Mouse (Mus musculus): ENCODE measurements at regions not wholly inside any gene's neighbourhood (a gene's known extent, or its start where the extent isn't known, plus 50 kb on each side); places are given as distances from the start of the nearest gene placed in this dataset.
"Not testable (repeated sequence)": the region's sequence is repeated elsewhere in the genome, so short reads cannot be mapped to it uniquely, and the experiment has no call there.

DNA sequence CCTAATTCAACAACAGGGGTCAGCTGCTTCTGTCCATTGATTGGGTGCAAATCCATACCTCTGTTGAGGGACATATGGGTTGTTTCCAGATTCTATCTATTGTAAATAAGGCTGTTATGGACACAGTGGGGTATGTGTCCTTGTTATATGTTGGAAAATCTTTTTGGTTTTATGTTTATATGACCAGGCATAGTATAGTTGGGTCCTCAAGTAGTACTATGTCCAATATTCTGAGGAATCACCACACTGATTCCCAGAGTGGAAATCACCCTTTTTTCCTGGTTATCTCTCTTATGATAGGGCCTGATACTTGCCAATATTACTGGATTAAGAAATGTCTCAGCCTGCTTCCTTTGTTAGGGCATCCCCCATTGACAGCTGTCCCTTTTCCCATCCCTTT, 1471.0 kb downstream of the Kcnt2 start:
- no peaks in the 10 kb centered on the region for H3K36me3 ChIP-seq (ENCODE audit: control insufficient read depth, insufficient read depth, low read length, poor library complexity, severe bottlenecking)
- no peak for DNase-seq (ENCODE audit: low read depth, low spot score)
- no peaks in the 10 kb centered on the region for H3K27me3 ChIP-seq (ENCODE audit: control insufficient read depth, insufficient read depth, low read length, poor library complexity, severe bottlenecking)

DNA sequence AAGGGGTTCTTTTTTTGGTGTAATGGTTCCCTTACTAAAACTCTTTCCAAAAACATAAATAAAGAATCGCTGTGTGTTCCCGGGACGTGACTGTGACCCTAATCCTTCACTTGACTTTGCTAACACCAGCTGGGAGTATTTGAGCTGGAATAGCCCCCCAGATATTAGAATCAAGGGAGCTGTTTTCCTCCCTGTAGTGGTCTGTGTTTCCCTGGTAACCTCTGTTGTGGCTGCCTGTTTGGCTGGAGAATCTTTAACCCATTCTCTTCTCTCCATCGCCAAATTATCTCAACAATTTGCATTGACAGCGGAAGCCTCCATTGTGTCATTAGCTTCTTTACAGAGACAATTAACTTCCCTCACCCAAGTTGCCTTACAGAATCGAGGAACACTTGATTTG, 1471.6 kb downstream of the Kcnt2 start:
- Histone ChIP-seq H3K27me3 (ENCODE audit: control insufficient read depth, insufficient read depth, low read length, poor library complexity, severe bottlenecking) (no peaks in the 10 kb centered on the region), H3K36me3 (ENCODE audit: control insufficient read depth, insufficient read depth, low read length, poor library complexity, severe bottlenecking) (no peaks in the 10 kb centered on the region)
- DNase-seq (ENCODE audit: low read depth, low spot score), result no peak

DNA sequence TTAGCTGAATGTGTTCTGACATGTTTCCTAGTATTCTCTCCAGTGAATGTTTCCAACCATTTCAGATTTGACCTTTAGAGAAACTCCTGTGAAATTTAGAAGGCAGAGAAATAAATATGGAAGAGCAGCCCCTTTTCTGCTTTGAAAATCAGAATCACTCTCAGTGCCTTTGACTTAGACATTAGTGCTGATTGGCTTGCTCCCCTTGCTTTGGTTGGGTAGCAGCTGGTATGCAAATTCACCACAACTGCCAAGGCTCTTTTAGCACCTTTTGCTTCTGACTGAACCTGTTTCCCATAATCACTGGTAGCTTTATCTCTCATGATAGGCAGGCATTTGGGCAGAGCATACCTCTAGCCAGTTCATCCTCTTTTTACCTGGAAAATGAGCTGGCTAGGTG, 1495.3 kb downstream of the Kcnt2 start:
- Histone ChIP-seq H3K27me3 (ENCODE audit: control insufficient read depth, insufficient read depth, low read length, poor library complexity, severe bottlenecking) (no peaks in the 10 kb centered on the region), H3K36me3 (ENCODE audit: control insufficient read depth, insufficient read depth, low read length, poor library complexity, severe bottlenecking) (no peaks in the 10 kb centered on the region)
- no peak for DNase-seq (ENCODE audit: low read depth, low spot score)

DNA sequence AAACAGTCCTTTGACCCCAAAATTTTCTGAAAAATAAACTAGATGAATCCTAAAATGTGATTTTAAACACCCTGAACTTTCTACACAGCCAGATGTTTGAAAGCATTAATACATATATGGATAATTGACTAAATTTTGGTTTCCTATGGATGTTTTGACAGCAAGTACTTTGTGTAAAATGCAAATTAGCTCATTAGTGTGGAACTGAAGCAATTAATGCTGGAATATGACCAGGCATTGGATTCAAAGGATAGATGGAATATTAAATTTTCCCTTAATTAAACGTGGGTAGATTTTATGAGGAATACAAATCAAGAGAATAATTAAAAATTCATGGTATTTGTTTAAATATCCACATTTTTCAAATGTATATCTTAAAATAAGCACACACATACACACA, 1530.1 kb downstream of the Kcnt2 start:
- DNase-seq (ENCODE audit: low read depth, low spot score), result no peak

DNA sequence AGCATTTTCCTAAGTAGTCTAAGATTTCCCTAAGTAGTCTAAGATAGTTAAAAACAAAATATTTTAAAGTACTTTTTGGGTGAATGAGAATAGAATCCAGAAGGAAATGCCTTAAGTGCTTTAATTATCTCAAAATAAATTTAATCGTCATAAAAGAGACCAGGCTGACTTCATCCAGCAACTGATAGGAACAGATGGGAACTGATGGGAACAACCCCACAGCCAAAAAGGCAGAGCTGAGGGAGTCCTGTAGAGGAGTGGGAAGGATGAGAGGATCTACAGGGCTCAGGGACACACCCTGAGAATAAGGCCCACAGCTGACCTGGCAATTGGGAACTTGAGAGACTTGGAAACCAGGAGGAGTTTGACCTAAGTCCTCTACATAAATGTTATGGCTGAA, 1537.4 kb downstream of the Kcnt2 start:
- no peaks in the 10 kb centered on the region for H3K27me3 ChIP-seq (ENCODE audit: control insufficient read depth, insufficient read depth, low read length, poor library complexity, severe bottlenecking)
- no peak for DNase-seq (ENCODE audit: low read depth, low spot score)
- no peaks in the 10 kb centered on the region for H3K36me3 ChIP-seq (ENCODE audit: control insufficient read depth, insufficient read depth, low read length, poor library complexity, severe bottlenecking)

More for the DNA sequence above, 1530.1 kb downstream of the Kcnt2 start:
- H3K36me3 ChIP-seq (ENCODE audit: control insufficient read depth, insufficient read depth, low read length, poor library complexity, severe bottlenecking), result no peaks in the 10 kb centered on the region
- H3K27me3 ChIP-seq (ENCODE audit: control insufficient read depth, insufficient read depth, low read length, poor library complexity, severe bottlenecking), result no peaks in the 10 kb centered on the region

DNA sequence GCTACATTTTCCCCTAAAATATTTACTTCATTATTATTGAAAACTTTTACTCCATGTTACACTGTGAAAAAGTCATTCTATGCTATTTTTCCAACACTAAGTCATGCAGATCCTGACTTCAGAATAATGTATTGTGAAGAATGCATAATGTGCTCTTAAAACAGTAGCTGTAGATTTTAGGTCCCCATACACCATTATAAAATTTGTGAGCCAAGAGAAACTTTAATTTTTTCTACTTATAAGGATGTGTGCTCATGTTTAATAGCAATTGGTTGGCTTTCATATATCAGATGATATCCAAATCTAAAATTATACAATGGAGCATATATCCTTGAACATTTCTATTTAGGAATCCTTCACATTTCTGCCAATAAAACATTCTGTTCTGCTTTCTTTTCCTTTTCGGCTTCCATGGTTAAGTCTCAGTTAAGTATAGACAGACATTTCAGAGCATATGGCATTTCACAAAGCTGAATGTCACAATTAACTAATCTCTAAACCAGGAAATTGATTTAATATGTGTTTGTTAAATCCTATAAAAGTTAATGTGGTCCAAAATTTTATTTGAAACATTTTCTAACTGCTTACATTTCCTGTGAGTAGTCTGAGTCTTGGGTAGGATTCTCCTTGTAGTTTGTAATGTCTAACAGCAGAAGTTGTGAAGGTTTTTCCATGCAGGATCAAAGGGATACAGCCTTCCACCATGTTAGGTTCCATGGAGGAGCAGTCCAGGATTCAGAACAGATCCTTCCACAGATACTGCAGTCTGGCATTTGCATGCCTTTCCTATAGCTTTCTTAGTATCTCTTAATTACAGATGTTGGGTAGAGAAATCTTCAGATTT, 1567.6 kb downstream of the Kcnt2 start:
- Histone ChIP-seq H3K27me3 (ENCODE audit: control insufficient read depth, insufficient read depth, low read length, poor library complexity, severe bottlenecking) (no peaks in the 10 kb centered on the region), H3K36me3 (ENCODE audit: control insufficient read depth, insufficient read depth, low read length, poor library complexity, severe bottlenecking) (no peaks in the 10 kb centered on the region)
- no peak for DNase-seq (ENCODE audit: low read depth, low spot score)

DNA sequence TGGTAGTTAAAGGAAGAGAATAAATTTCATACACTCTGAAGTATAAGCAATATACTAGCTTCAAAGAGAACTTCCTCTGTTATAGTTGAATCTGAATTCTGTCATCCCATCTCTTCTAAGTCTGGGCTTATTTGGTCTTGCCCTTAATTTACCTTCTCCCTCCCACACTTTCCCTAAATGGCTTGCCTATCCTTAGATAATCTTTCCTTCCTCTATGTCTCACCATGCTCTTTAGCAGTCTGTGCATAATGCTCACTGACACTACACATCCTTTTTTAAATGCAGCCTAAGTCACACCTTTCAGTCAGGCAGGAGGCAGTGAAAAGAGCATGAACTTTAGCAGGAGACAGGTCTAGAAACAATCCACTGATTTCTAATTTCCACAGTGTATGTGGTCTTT, 1585.5 kb downstream of the Kcnt2 start:
- no peak for DNase-seq (ENCODE audit: low read depth, low spot score)
- no peaks in the 10 kb centered on the region for H3K36me3 ChIP-seq (ENCODE audit: control insufficient read depth, insufficient read depth, low read length, poor library complexity, severe bottlenecking)

DNA sequence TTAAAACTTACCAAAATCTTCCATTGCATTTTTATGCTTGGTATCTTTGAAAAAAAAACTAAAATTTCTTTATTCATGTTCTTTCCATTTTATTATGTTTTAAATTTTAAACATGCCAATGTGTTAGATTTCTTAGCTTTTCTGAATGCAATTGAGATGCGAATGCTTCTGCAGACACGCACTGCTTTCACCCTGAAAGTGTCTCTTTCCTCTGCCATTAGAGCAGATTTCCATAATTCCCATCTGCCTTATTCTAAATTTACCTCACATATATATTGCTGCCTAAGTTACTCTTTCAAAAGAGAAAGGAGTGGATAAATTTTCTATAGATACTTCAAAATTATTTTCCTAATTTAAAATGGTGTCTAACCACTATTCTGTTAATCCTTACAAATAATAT, 1596.6 kb downstream of the Kcnt2 start:
- H3K36me3 ChIP-seq (ENCODE audit: control insufficient read depth, insufficient read depth, low read length, poor library complexity, severe bottlenecking), result no peaks in the 10 kb centered on the region
- no peaks in the 10 kb centered on the region for H3K27me3 ChIP-seq (ENCODE audit: control insufficient read depth, insufficient read depth, low read length, poor library complexity, severe bottlenecking)
- no peak for DNase-seq (ENCODE audit: low read depth, low spot score)

More for the DNA sequence above, 1585.5 kb downstream of the Kcnt2 start:
- H3K27me3 ChIP-seq (ENCODE audit: control insufficient read depth, insufficient read depth, low read length, poor library complexity, severe bottlenecking), result no peaks in the 10 kb centered on the region

DNA sequence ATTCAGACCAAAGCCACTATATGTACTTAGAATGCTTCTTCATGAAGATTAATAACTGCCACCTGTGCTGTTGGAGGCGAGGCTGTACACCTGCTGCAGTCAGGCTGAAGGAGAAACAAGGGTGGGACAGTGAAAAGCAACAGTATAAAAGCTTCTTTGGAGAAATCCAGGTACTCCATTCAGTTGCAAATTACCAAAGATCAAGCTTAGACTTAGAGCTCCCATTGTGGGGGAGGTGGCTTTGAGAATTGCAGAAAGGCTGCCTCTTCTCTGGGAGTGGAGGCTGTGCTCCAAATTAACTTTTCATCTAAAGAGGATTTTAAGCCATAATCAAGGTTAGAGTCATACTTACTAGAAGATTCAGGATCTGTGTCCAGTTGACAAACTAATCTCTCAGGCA, 1607.9 kb downstream of the Kcnt2 start:
- not testable (repeated sequence) for H3K36me3 ChIP-seq (ENCODE audit: control insufficient read depth, insufficient read depth, low read length, poor library complexity, severe bottlenecking); H3K27me3 ChIP-seq (ENCODE audit: control insufficient read depth, insufficient read depth, low read length, poor library complexity, severe bottlenecking); DNase-seq (ENCODE audit: low read depth, low spot score)

DNA sequence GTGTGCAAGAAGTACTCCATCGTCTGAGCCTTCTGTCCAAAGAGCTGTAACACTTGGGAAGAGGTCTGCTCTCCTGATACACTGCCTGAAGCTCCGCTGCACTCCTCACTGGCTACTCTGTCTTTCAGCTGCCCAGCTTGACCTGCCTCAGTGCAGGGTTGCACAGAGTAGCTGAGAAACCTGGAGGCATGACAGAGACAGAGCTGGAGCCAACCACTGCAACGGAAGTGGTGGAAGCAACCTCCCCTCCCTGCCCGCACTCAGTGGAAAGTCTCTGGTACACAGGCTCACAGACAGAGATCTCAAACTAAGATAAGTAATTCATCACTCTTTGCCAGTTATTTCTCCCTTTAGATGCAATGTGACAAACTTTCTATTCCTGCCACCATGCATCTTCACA, 1638.4 kb downstream of the Kcnt2 start:
- H3K27me3 ChIP-seq (ENCODE audit: control insufficient read depth, insufficient read depth, low read length, poor library complexity, severe bottlenecking), result no peaks in the 10 kb centered on the region
- no peak for DNase-seq (ENCODE audit: low read depth, low spot score)
- H3K36me3 ChIP-seq (ENCODE audit: control insufficient read depth, insufficient read depth, low read length, poor library complexity, severe bottlenecking), result no peaks in the 10 kb centered on the region

DNA sequence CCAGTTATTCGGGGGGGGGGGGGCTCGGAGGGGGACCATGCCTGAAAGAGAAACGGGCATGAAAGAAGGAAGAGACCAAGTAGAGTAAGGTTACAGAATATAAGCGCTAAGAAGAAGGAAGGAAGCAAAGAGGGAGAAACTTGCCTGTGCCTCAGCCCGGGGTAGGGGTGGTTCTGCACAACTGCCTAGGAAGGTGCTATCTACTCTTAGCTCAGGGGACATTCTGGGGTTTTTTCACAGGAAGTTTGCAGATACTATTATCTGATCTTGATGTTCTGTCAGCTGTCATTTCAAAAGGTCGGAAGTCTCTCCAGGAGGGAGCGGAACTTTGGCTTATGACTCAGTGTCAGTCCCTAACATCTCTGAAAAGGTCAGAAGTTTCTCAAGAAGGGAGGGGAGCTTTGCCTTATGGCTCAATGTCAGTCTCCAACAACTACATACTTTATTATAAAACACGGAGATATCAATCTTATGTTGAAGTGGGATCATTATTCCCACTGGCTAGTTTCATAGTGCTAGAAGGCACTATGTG, 1652.0 kb downstream of the Kcnt2 start:
- DNase-seq (ENCODE audit: low read depth, low spot score), result no peak
- H3K27me3 ChIP-seq (ENCODE audit: control insufficient read depth, insufficient read depth, low read length, poor library complexity, severe bottlenecking), result no peaks in the 10 kb centered on the region
- no peaks in the 10 kb centered on the region for H3K36me3 ChIP-seq (ENCODE audit: control insufficient read depth, insufficient read depth, low read length, poor library complexity, severe bottlenecking)

DNA sequence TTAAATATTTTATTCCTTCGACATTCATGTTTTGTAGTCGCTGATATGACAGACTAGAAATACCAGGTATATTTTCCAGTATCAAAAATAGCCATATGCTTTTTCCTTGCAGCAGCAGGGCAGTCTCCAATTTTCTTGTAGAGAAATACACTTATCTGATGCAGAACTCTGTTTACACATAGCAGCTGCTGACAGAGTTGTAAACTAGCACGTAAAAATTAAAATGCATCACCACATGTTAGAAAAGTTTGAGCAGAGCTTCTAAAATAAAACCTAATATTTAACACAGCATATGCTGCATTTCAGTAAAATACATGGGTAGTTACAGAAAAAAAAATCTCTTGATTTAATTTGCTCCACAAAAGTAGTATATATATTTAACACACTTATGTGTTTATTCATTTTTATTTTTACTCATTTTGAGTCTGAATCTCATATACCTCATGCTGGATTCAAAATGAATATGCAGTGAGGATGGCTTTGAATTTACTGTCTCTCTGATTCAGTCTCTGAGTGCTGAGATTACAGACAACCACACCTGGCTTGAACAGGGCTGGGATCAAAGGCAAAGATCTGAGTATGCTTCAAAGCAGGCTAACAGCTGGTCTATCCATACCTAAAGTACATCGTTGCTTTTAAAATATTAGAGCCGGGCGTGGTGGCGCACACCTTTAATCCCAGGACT, 1665.9 kb downstream of the Kcnt2 start:
- Histone ChIP-seq H3K36me3 (ENCODE audit: control insufficient read depth, insufficient read depth, low read length, poor library complexity, severe bottlenecking) (no peaks in the 10 kb centered on the region), H3K27me3 (ENCODE audit: control insufficient read depth, insufficient read depth, low read length, poor library complexity, severe bottlenecking) (no peaks in the 10 kb centered on the region)
- DNase-seq (ENCODE audit: low read depth, low spot score), result no peak

DNA sequence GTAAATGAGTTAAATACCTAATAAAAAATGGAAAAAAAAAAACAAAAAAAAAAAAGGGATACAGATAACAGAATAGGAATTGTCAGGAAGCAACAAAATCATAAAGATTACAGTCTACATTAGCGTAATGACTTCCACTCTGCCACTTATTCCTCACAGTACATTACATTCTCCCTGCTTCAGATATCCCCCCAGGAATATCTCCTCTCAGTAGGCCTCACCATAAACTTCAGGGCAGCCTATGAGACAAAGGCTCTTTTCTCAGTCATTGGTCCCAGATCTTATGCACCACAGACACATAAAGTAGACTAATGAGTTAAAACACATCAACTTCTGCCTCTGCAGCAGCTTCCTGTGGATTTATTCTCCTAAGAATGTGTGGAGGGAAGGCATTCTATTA, 1680.2 kb downstream of the Kcnt2 start:
- Histone ChIP-seq H3K27me3 (ENCODE audit: control insufficient read depth, insufficient read depth, low read length, poor library complexity, severe bottlenecking) (no peaks in the 10 kb centered on the region), H3K36me3 (ENCODE audit: control insufficient read depth, insufficient read depth, low read length, poor library complexity, severe bottlenecking) (no peaks in the 10 kb centered on the region)
- no peak for DNase-seq (ENCODE audit: low read depth, low spot score)

DNA sequence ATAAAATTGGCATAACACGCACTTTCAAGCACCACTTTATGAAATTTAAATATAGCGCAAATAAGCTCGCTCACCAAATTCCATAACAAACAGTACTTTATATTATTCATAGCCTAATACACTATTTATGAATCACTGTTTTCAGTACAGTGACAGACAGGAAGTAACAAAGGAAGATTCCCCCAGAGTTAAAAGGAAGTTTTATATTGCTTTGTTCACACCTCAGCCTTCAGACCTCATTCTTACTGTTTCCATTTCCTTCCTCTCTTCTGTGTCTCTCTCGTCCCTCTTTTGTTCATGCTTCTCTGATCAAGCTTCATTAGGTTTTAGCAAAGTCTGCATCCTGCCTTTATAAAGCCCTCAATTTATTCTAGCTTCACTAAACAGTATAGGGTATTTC, 1680.8 kb downstream of the Kcnt2 start:
- Histone ChIP-seq H3K27me3 (ENCODE audit: control insufficient read depth, insufficient read depth, low read length, poor library complexity, severe bottlenecking) (no peaks in the 10 kb centered on the region), H3K36me3 (ENCODE audit: control insufficient read depth, insufficient read depth, low read length, poor library complexity, severe bottlenecking) (no peaks in the 10 kb centered on the region)
- no peak for DNase-seq (ENCODE audit: low read depth, low spot score)

DNA sequence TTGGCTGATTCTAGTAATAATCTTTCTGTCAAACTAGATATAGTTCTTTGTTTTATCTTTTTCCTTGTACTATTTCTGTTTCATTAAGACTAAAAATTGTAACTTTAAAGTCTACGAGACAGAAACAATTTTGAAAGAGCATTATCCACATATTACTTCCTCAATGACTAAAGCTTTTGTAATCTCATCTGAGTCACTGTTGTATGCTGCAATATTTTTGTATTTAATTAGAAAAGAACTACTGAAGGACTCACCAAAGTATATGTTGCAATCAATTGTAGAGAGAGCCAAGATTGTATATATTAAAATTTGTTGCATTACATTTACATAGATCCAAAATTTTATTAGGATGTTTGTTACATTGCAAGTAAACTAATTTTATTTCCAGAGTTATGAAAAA, 1692.4 kb upstream of the B3galt2 start:
- no peaks in the 10 kb centered on the region for H3K27me3 ChIP-seq (ENCODE audit: control insufficient read depth, insufficient read depth, low read length, poor library complexity, severe bottlenecking)

More for the DNA sequence above, 1692.4 kb upstream of the B3galt2 start:
- DNase-seq (ENCODE audit: low read depth, low spot score), result no peak
- no peaks in the 10 kb centered on the region for H3K36me3 ChIP-seq (ENCODE audit: control insufficient read depth, insufficient read depth, low read length, poor library complexity, severe bottlenecking)

Measured in splenic B cell, adult 2 months (primary cell).